Mouse (Mus musculus): ENCODE measurements around the gene Uts2r. TPM values are rescaled to one million over a fixed set of nuclear protein-coding genes. Genes with fewer than 3 reads are reported as not detected.

Uts2r gene
- polyA plus RNA-seq, 1 experiment from 2014 or later = 0.05 TPM

DNA sequence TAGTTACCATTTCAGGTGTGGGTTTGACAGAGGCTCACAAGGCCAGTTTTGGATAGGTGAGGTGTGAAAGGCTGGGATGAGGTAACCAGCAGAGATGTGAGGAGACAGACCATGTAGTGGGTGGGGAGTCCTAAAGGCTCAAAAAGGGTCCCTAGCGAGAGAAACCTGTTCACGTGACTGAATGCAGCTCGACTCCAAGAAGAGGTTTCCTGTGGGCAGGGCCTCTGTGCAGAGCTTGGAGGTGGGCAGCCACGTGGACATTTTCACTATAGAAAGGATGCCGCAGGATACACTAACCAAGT is 43.7 kb downstream of the Uts2r start:
- peaks cover 28% of the 10 kb centered on the region for H3K4me1 ChIP-seq (replicated peaks)
- 1% methylated on average over 5 of the region's 5 CpGs for WGBS (ENCODE audit: insufficient replicate concordance)
- peak overlapping the region; percentile 85 for H3K4me3 ChIP-seq (replicated peaks)
- ATAC-seq (ENCODE audit: insufficient read depth) = no peak
- peak overlapping the region; percentile 95 for H3K4me2 ChIP-seq
- peaks cover 9% of the 10 kb centered on the region; the same call in 1 of the 2 replicates for H3K36me3 ChIP-seq (replicated peaks)
- H3K27me3 ChIP-seq = no peaks in the 10 kb centered on the region
- H3K27ac ChIP-seq (replicated peaks) = no peak overlapping the region; the same call in 1 of the 2 replicates
- H3K9ac ChIP-seq = no peak overlapping the region
- no peaks in the 10 kb centered on the region for H3K9me3 ChIP-seq (replicated peaks)

DNA sequence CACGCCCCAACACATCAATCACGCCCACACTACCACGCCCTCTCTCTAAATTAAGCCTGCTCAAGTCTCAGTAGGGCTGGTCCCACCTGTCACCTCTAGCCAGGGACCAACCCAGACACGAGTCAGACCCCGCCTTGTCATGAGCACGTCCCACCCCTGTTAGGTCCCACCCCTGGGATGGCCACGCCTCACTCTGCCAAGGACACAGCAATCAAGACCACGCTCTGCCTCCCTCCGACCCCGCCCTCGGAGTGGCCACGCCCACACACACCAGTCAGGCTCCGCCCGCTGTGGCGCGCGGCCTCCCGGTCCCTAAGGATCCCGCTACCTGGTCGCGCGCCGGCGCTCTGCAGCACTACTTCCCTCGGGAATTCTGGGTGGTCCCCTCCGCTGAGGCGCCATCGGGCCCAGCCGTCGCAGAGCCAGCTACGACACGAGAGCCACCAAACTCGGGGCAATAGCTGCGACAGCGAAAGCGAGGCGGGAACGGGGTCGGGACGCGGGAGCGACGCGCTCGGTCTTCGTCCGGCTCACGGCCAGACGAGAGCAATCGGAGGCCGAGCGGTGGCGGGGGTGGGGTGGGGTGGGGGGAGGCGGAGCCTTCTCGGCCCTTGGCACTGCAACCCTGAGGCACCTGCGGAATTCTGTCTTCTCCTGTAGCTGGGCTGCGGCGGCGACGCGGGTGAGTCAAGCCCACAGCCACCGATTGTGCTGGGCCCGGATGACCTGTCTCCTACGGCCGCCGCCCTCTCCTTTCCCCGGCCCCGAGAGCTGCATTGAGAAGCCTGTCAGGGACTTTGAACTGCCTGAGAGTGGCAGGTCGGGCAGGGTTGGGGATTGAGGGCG is 44.3 kb downstream of the Uts2r start, which contains the start of the genes Hexdc and Ogfod3:
Hexdc (plus strand) TSS at position 273 of the 846 bp plus-strand sequence.
Ogfod3 (minus strand) TSS at position 551 of the 846 bp plus-strand sequence.
- Histone ChIP-seq H3K4me3 (replicated peaks) (peak within 1 kb of the TSS; percentile 85), H3K27me3 (no peaks in the 10 kb centered on the region), H3K9ac (peak within 1 kb of the TSS; percentile 84), H3K4me1 (replicated peaks) (peaks cover 28% of the 10 kb centered on the region), H3K4me2 (peak within 1 kb of the TSS; percentile 95), H3K27ac (replicated peaks) (peak within 1 kb of the TSS; percentile 70), H3K9me3 (replicated peaks) (no peaks in the 10 kb centered on the region), H3K36me3 (replicated peaks) (peaks cover 11% of the 10 kb centered on the region; the same call in 1 of the 2 replicates)
- peak; percentile 99 for ATAC-seq (ENCODE audit: insufficient read depth)
- WGBS (ENCODE audit: insufficient replicate concordance) = under 1% methylated on average over 70 of the region's 70 CpGs

Other genes with a start within 250 kb of the Uts2r start
- gene Ccdc57, start 227.4 kb upstream of the Uts2r start, polyA plus RNA-seq (2015; fragmentation: Nextera tagmentation; extraction: Ambion mirVana) = 1.8 TPM in 2 replicates
- 73.5 and 82.2 TPM in 2 replicates for gene Slc16a3, start 211.8 kb upstream of the Uts2r start, polyA plus RNA-seq (2015; fragmentation: Nextera tagmentation; extraction: Ambion mirVana)
- 36.1 and 38.5 TPM in 2 replicates for gene Csnk1d, start 168.9 kb upstream of the Uts2r start, polyA plus RNA-seq (2015; fragmentation: Nextera tagmentation; extraction: Ambion mirVana)
- 0.70 and 0.97 TPM in 2 replicates for gene Cd7, start 120.9 kb upstream of the Uts2r start, polyA plus RNA-seq (2015; fragmentation: Nextera tagmentation; extraction: Ambion mirVana)
- gene Sectm1b, start 96.7 kb upstream of the Uts2r start, polyA plus RNA-seq (2015; fragmentation: Nextera tagmentation; extraction: Ambion mirVana) = 0.08 and 0.23 TPM in 2 replicates
- gene Sectm1a, start 79.1 kb upstream of the Uts2r start, polyA plus RNA-seq (2015; fragmentation: Nextera tagmentation; extraction: Ambion mirVana) = 0.68 and 1.7 TPM in 2 replicates
- gene Tex19.2, start 41.6 kb upstream of the Uts2r start, polyA plus RNA-seq (2015; fragmentation: Nextera tagmentation; extraction: Ambion mirVana) = 0.06 and 0.07 TPM in 2 replicates
- 0.09 TPM in 1 of 2 replicates, not detected in the other for gene Tex19.1, start 14.1 kb upstream of the Uts2r start, polyA plus RNA-seq (2015; fragmentation: Nextera tagmentation; extraction: Ambion mirVana)
- gene Hexdc, start 44.2 kb downstream of the Uts2r start, polyA plus RNA-seq (2015; fragmentation: Nextera tagmentation; extraction: Ambion mirVana) = 3.0 and 3.7 TPM in 2 replicates
- 14.3 and 16.3 TPM in 2 replicates for gene Ogfod3, start 44.4 kb downstream of the Uts2r start, polyA plus RNA-seq (2015; fragmentation: Nextera tagmentation; extraction: Ambion mirVana)
- gene Cybc1, start 69.1 kb downstream of the Uts2r start, polyA plus RNA-seq (2015; fragmentation: Nextera tagmentation; extraction: Ambion mirVana) = 20.5 and 20.7 TPM in 2 replicates
- gene Narf, start 77.0 kb downstream of the Uts2r start, polyA plus RNA-seq (2015; fragmentation: Nextera tagmentation; extraction: Ambion mirVana) = 117 and 136 TPM in 2 replicates
- 2.8 and 3.9 TPM in 2 replicates for gene Foxk2, start 99.7 kb downstream of the Uts2r start, polyA plus RNA-seq (2015; fragmentation: Nextera tagmentation; extraction: Ambion mirVana)
- 18.5 and 20.1 TPM in 2 replicates for gene Wdr45b, start 194.2 kb downstream of the Uts2r start, polyA plus RNA-seq (2015; fragmentation: Nextera tagmentation; extraction: Ambion mirVana)
- 1.3 and 1.4 TPM in 2 replicates for gene Rab40b, start 228.0 kb downstream of the Uts2r start, polyA plus RNA-seq (2015; fragmentation: Nextera tagmentation; extraction: Ambion mirVana)